Mouse (Mus musculus): ENCODE measurements around the gene Cym. TPM values are rescaled to one million over a fixed set of nuclear protein-coding genes. Genes with fewer than 3 reads are reported as not detected.

Gene Cym
- polyA plus RNA-seq, 1 experiment from 2014 or later = 47.6 TPM

GRCm38 (mm10) chr3:107250320-107250719 is 28.8 kb upstream of the Cym start:
- no peak for ATAC-seq (ENCODE audit: low read depth)
- Histone ChIP-seq H3K4me2 (ENCODE audit: low read depth, low read length) (no peak overlapping the region), H3K4me3 (ENCODE audit: low read length) (no peak overlapping the region), H3K27me3 (ENCODE audit: control insufficient read depth, insufficient read depth, low read depth, low read length) (no peaks in the 10 kb centered on the region), H3K9me3 (ENCODE audit: control insufficient read depth, low read length) (no peaks in the 10 kb centered on the region), H3K4me1 (replicated peaks; ENCODE audit: control insufficient read depth, insufficient read depth, low read length) (no peaks in the 10 kb centered on the region), H3K9ac (ENCODE audit: low read length) (no peak overlapping the region), H3K36me3 (ENCODE audit: control insufficient read depth, insufficient read depth, low read length) (no peaks in the 10 kb centered on the region), H3K27ac (ENCODE audit: low read length) (no peak overlapping the region)
- 22% methylated on average over 2 of the region's 2 CpGs for WGBS

GRCm38 (mm10) chr3:107249042-107249441 is 27.5 kb upstream of the Cym start:
- WGBS = 46% methylated on average over 3 of the region's 3 CpGs
- ATAC-seq (ENCODE audit: low read depth) = no peak
- H3K27ac ChIP-seq (ENCODE audit: low read length) = no peak overlapping the region
- H3K4me2 ChIP-seq (ENCODE audit: low read depth, low read length) = no peak overlapping the region
- H3K4me3 ChIP-seq (ENCODE audit: low read length) = no peak overlapping the region
- H3K27me3 ChIP-seq (ENCODE audit: control insufficient read depth, insufficient read depth, low read depth, low read length) = no peaks in the 10 kb centered on the region
- H3K36me3 ChIP-seq (ENCODE audit: control insufficient read depth, insufficient read depth, low read length) = no peaks in the 10 kb centered on the region
- no peaks in the 10 kb centered on the region for H3K9me3 ChIP-seq (ENCODE audit: control insufficient read depth, low read length)
- H3K4me1 ChIP-seq (replicated peaks; ENCODE audit: control insufficient read depth, insufficient read depth, low read length) = no peaks in the 10 kb centered on the region
- no peak overlapping the region for H3K9ac ChIP-seq (ENCODE audit: low read length)

- WGBS = 68% methylated on average over 6 of the region's 6 CpGs
- no peak overlapping the region for H3K4me2 ChIP-seq (ENCODE audit: low read depth, low read length)
- no peak for ATAC-seq (ENCODE audit: low read depth)
Measured at GRCm38 (mm10) chr3:107246876-107247275, 25.3 kb upstream of the Cym start.

GRCm38 (mm10) chr3:107241389-107242094 is 20.0 kb upstream of the Cym start:
- Histone ChIP-seq H3K9ac (ENCODE audit: low read length) (no peak overlapping the region), H3K4me3 (ENCODE audit: low read length) (no peak overlapping the region), H3K27me3 (ENCODE audit: control insufficient read depth, insufficient read depth, low read depth, low read length) (no peaks in the 10 kb centered on the region), H3K9me3 (ENCODE audit: control insufficient read depth, low read length) (no peaks in the 10 kb centered on the region), H3K4me1 (replicated peaks; ENCODE audit: control insufficient read depth, insufficient read depth, low read length) (no peaks in the 10 kb centered on the region), H3K27ac (ENCODE audit: low read length) (no peak overlapping the region), H3K36me3 (ENCODE audit: control insufficient read depth, insufficient read depth, low read length) (no peaks in the 10 kb centered on the region), H3K4me2 (ENCODE audit: low read depth, low read length) (no peak overlapping the region)
- ATAC-seq (ENCODE audit: low read depth) = no peak
- 50% methylated on average over 14 of the region's 14 CpGs for WGBS

More at GRCm38 (mm10) chr3:107246876-107247275, 25.3 kb upstream of the Cym start:
- H3K9ac ChIP-seq (ENCODE audit: low read length) = no peak overlapping the region
- no peaks in the 10 kb centered on the region for H3K36me3 ChIP-seq (ENCODE audit: control insufficient read depth, insufficient read depth, low read length)
- no peak overlapping the region for H3K4me3 ChIP-seq (ENCODE audit: low read length)
- H3K27me3 ChIP-seq (ENCODE audit: control insufficient read depth, insufficient read depth, low read depth, low read length) = no peaks in the 10 kb centered on the region
- H3K27ac ChIP-seq (ENCODE audit: low read length) = no peak overlapping the region
- no peaks in the 10 kb centered on the region for H3K4me1 ChIP-seq (replicated peaks; ENCODE audit: control insufficient read depth, insufficient read depth, low read length)
- H3K9me3 ChIP-seq (ENCODE audit: control insufficient read depth, low read length) = no peaks in the 10 kb centered on the region

GRCm38 (mm10) chr3:107239607-107240006 is 18.1 kb upstream of the Cym start, which contains the start of gene Prok1:
Prok1 (minus strand) TSS chr3:107239707.
- no peaks in the 10 kb centered on the region for H3K27me3 ChIP-seq (ENCODE audit: control insufficient read depth, insufficient read depth, low read depth, low read length)
- no peak within 1 kb of the TSS for H3K4me3 ChIP-seq (ENCODE audit: low read length)
- H3K9ac ChIP-seq (ENCODE audit: low read length) = no peak within 1 kb of the TSS
- no peak within 1 kb of the TSS for H3K4me2 ChIP-seq (ENCODE audit: low read depth, low read length)
- H3K36me3 ChIP-seq (ENCODE audit: control insufficient read depth, insufficient read depth, low read length) = no peaks in the 10 kb centered on the region
- no peak within 1 kb of the TSS for H3K27ac ChIP-seq (ENCODE audit: low read length)
- no peaks in the 10 kb centered on the region for H3K9me3 ChIP-seq (ENCODE audit: control insufficient read depth, low read length)
- WGBS = 89% methylated on average over 9 of the region's 9 CpGs
- no peak for ATAC-seq (ENCODE audit: low read depth)
- H3K4me1 ChIP-seq (replicated peaks; ENCODE audit: control insufficient read depth, insufficient read depth, low read length) = no peaks in the 10 kb centered on the region

- WGBS = 79% methylated on average over 8 of the region's 8 CpGs
- no peaks in the 10 kb centered on the region for H3K27me3 ChIP-seq (ENCODE audit: control insufficient read depth, insufficient read depth, low read depth, low read length)
- H3K36me3 ChIP-seq (ENCODE audit: control insufficient read depth, insufficient read depth, low read length) = no peaks in the 10 kb centered on the region
- no peak for ATAC-seq (ENCODE audit: low read depth)
- H3K4me1 ChIP-seq (replicated peaks; ENCODE audit: control insufficient read depth, insufficient read depth, low read length) = no peaks in the 10 kb centered on the region
- no peak overlapping the region for H3K4me3 ChIP-seq (ENCODE audit: low read length)
- no peaks in the 10 kb centered on the region for H3K9me3 ChIP-seq (ENCODE audit: control insufficient read depth, low read length)
- H3K4me2 ChIP-seq (ENCODE audit: low read depth, low read length) = no peak overlapping the region
- H3K9ac ChIP-seq (ENCODE audit: low read length) = no peak overlapping the region
- no peak overlapping the region for H3K27ac ChIP-seq (ENCODE audit: low read length)
Measured at GRCm38 (mm10) chr3:107238471-107238980, 17.0 kb upstream of the Cym start.

- Histone ChIP-seq H3K4me2 (ENCODE audit: low read depth, low read length) (no peak overlapping the region), H3K9ac (ENCODE audit: low read length) (no peak overlapping the region), H3K4me1 (replicated peaks; ENCODE audit: control insufficient read depth, insufficient read depth, low read length) (no peaks in the 10 kb centered on the region), H3K36me3 (ENCODE audit: control insufficient read depth, insufficient read depth, low read length) (no peaks in the 10 kb centered on the region), H3K27me3 (ENCODE audit: control insufficient read depth, insufficient read depth, low read depth, low read length) (no peaks in the 10 kb centered on the region), H3K27ac (ENCODE audit: low read length) (no peak overlapping the region), H3K4me3 (ENCODE audit: low read length) (no peak overlapping the region), H3K9me3 (ENCODE audit: control insufficient read depth, low read length) (no peaks in the 10 kb centered on the region)
- no peak for ATAC-seq (ENCODE audit: low read depth)
- WGBS = 50% methylated on average over 2 of the region's 2 CpGs
Measured at GRCm38 (mm10) chr3:107238051-107238450, 16.5 kb upstream of the Cym start.

GRCm38 (mm10) chr3:107233945-107234344 is 12.4 kb upstream of the Cym start:
- H3K9me3 ChIP-seq (ENCODE audit: control insufficient read depth, low read length) = no peaks in the 10 kb centered on the region
- no peaks in the 10 kb centered on the region for H3K27me3 ChIP-seq (ENCODE audit: control insufficient read depth, insufficient read depth, low read depth, low read length)
- 21% methylated on average over 2 of the region's 2 CpGs for WGBS
- no peaks in the 10 kb centered on the region for H3K36me3 ChIP-seq (ENCODE audit: control insufficient read depth, insufficient read depth, low read length)
- no peak overlapping the region for H3K4me2 ChIP-seq (ENCODE audit: low read depth, low read length)
- peaks cover 3% of the 10 kb centered on the region for H3K4me1 ChIP-seq (replicated peaks; ENCODE audit: control insufficient read depth, insufficient read depth, low read length)
- ATAC-seq (ENCODE audit: low read depth) = no peak
- H3K4me3 ChIP-seq (ENCODE audit: low read length) = no peak overlapping the region
- no peak overlapping the region for H3K9ac ChIP-seq (ENCODE audit: low read length)
- H3K27ac ChIP-seq (ENCODE audit: low read length) = no peak overlapping the region

- Histone ChIP-seq H3K4me1 (replicated peaks; ENCODE audit: control insufficient read depth, insufficient read depth, low read length) (peaks cover 3% of the 10 kb centered on the region), H3K27me3 (ENCODE audit: control insufficient read depth, insufficient read depth, low read depth, low read length) (no peaks in the 10 kb centered on the region), H3K9ac (ENCODE audit: low read length) (no peak overlapping the region), H3K4me2 (ENCODE audit: low read depth, low read length) (no peak overlapping the region), H3K36me3 (ENCODE audit: control insufficient read depth, insufficient read depth, low read length) (no peaks in the 10 kb centered on the region), H3K27ac (ENCODE audit: low read length) (no peak overlapping the region), H3K4me3 (ENCODE audit: low read length) (no peak overlapping the region), H3K9me3 (ENCODE audit: control insufficient read depth, low read length) (no peaks in the 10 kb centered on the region)
- WGBS = 6% methylated on average over 11 of the region's 11 CpGs
- peak; percentile 32; the same call in 1 of the 2 replicates for ATAC-seq (ENCODE audit: low read depth)
Measured at GRCm38 (mm10) chr3:107233351-107233813, 11.8 kb upstream of the Cym start.

All from lung, embryonic 16.5 days (tissue).